Mouse (Mus musculus) Patski (cell line): Measurements from ENCODE around the gene Kctd17. TPM values are rescaled to one million over a fixed set of nuclear protein-coding genes. Genes with fewer than 3 reads are reported as not detected.

Experiments
- ATAC-seq: fragments of 100-300 bp; one replicate; pipeline ENCODE4 v1.8.0; 2021
- CTCF ChIA-PET: fragments of 350-600 bp; sonication (Branson Sonifier 250); formaldehyde crosslinking; loops from one replicate; lab custom pipeline; 2022; ENCODE audit warnings: inconsistent platforms; lab: Charles Lee
- POLR2A ChIA-PET: fragments of 350-600 bp; sonication (Branson Sonifier 250); formaldehyde crosslinking; loops from one replicate; lab custom pipeline; 2022; ENCODE audit warnings: antibody characterized with exemption, inconsistent platforms; lab: Charles Lee
- DNase-seq: peaks from one replicate; pipeline ENCODE4 v3.0.0-alpha.2; 2011; ENCODE audit warnings: low read depth, low spot score
- H3K27me3 ChIP-seq: fragments of 371-371 bp; one replicate; pipeline ENCODE4 v1.5.1; 2021
- CTCF ChIP-seq: fragments of 100-300 bp; IDR thresholded peaks from one replicate; pipeline ENCODE4 v1.5.1; 2021
- in situ Hi-C: fragments of 300-500 bp; cut with MboI; formaldehyde crosslinking; loops from 3 replicates; pipeline ENCODE4 v1.11.1; 2018; ENCODE audit warnings: low pct_unique_long_range_greater_than_20kb, mixed read lengths
- polyA plus RNA-seq: library from polyadenylated mRNA; unstranded; gene quantifications from one replicate; pipeline ENCODE4 v1.2.3, GENCODE M21; 2021

Kctd17 gene
- polyA plus RNA-seq, 1 experiment from 2014 or later = 157 TPM

GRCm38 (mm10) chr15:78401345-78401744, 27.0 kb upstream of the Kctd17 start:
- ChIA-PET POLR2A (no interaction called here), CTCF (interaction anchor here (1.4 kb wide), 1 partner anchor 16 kb away, joined by 3 read pairs; no protein-coding TSS in a partner anchor)
- no peak for TF ChIP-seq CTCF
- H3K27me3 ChIP-seq = no peaks in the 10 kb centered on the region
- ATAC-seq (no peak), DNase-seq (no peak)
- in situ Hi-C loops = no loop called here

DNA sequence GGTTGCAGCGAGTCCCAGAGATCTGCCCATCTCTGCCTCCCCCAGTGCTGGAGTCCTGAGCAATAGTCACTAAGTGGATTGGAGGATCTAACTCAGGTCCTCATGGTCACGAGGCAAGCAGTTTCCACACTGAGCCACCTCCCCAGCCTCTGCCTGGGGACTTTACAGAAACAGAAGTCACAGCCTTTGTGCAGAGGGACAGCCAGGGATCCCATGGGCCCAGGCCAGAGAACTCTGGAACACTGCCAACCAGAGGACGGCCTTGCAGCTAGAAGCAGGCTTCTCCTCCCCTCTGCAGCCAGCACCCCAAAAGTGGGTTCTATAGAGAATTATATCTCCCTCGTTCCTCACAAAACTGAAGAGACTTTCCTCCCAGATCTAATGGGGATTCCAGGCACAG, 26.4 kb upstream of the Kctd17 start:
- no peak for TF ChIP-seq CTCF
- DNase-seq = no peak
- ChIA-PET CTCF (interaction anchor here (1.0 kb wide), 1 partner anchor 33 kb away, joined by 3 read pairs; no protein-coding TSS in a partner anchor), POLR2A (interaction anchor here (0.6 kb wide), 1 partner anchor 16 kb away, joined by 4 read pairs; no protein-coding TSS in a partner anchor)
- in situ Hi-C loops = no loop called here
- no peak for ATAC-seq
- no peaks in the 10 kb centered on the region for H3K27me3 ChIP-seq

DNA sequence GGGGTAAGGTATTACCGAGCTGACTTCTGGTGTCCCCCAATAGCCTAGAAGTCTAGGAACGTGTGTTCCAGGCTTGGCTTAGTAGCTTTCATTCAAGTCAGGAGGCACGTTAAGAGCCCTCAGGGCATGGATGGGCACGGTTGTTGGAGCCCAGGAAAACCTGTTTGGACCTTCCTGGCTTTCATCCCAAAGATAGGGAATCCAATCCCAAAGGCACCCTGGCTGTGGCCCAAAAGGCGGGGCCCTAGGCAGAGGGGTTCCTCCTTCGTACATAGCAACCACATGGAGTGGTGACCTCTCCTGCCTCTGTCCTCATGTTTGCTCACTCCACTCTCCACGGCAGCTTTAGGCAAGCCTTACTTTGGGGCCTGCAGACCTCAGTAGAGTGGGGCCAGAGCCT, 25.9 kb upstream of the Kctd17 start:
- ATAC-seq = no peak
- no peak for DNase-seq

GRCm38 (mm10) chr15:78403301-78403741, 25.0 kb upstream of the Kctd17 start:
- no peaks in the 10 kb centered on the region for H3K27me3 ChIP-seq
- in situ Hi-C loops = no loop called here
- CTCF ChIA-PET = no interaction called here
- DNase-seq = no peak
- no peak for ATAC-seq
- POLR2A ChIA-PET = no interaction called here
- no peak for TF ChIP-seq CTCF

More for the DNA sequence above, 25.9 kb upstream of the Kctd17 start:
- no peak for TF ChIP-seq CTCF
- in situ Hi-C loops = no loop called here
- ChIA-PET CTCF (interaction anchor here (1.0 kb wide), 1 partner anchor 33 kb away, joined by 3 read pairs; no protein-coding TSS in a partner anchor), POLR2A (interaction anchor here (0.6 kb wide), 2 partner anchors 15 to 35 kb away, joined by 4 read pairs; no protein-coding TSS in a partner anchor)
- no peaks in the 10 kb centered on the region for H3K27me3 ChIP-seq

DNA sequence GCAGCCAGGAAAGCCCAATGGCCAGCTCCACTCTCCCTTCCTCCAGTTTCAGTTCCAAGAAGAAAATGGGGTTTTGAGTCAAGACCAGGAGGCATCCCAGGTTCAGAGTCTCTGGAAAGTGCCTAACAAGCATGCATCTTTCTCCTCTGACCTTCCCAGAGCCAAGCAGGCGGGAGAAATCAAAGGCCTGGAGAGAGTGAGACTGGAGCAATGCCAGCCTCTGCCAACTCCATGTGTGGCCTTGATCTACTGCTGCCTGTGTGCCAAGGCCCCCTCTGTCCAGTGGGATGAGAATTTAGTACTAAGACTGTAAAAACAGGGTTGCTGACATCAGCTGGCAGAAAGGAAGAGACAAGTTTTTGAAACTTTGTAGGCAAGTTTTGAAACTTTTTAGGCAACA, 24.5 kb upstream of the Kctd17 start:
- H3K27me3 ChIP-seq = no peaks in the 10 kb centered on the region
- ATAC-seq (no peak), DNase-seq (no peak)
- TF ChIP-seq CTCF = no peak
- CTCF ChIA-PET = no interaction called here
- POLR2A ChIA-PET = no interaction called here
- in situ Hi-C loops = no loop called here

DNA sequence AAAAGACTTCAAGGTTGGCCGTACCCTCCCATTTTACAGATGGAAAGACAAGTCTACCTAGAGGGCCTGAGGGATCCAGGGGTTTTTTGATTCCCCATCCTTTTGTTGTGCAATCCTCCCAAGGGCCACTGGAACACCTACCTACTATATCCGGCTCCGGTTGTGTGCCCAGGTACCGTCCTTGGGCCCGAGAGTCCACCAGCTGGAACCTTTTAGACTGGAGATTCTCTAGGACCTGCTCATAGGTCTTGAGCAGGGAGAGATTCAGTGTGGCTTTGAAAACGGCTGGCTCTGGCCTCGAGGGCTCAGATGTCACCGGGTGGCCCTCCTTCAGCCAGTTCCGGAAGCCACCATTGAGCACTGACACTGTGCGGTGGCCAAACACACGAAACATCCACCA, 23.3 kb upstream of the Kctd17 start:
- no peak for TF ChIP-seq CTCF
- no peak for ATAC-seq
- no peaks in the 10 kb centered on the region for H3K27me3 ChIP-seq
- no peak for DNase-seq
- POLR2A ChIA-PET = interaction anchor here (1.2 kb wide), 1 partner anchor 16 kb away, joined by 3 read pairs; no protein-coding TSS in a partner anchor
- CTCF ChIA-PET = interaction anchor here (1.5 kb wide), 1 partner anchor 36 kb away, joined by 4 read pairs; no protein-coding TSS in a partner anchor
- in situ Hi-C loops = no loop called here

DNA sequence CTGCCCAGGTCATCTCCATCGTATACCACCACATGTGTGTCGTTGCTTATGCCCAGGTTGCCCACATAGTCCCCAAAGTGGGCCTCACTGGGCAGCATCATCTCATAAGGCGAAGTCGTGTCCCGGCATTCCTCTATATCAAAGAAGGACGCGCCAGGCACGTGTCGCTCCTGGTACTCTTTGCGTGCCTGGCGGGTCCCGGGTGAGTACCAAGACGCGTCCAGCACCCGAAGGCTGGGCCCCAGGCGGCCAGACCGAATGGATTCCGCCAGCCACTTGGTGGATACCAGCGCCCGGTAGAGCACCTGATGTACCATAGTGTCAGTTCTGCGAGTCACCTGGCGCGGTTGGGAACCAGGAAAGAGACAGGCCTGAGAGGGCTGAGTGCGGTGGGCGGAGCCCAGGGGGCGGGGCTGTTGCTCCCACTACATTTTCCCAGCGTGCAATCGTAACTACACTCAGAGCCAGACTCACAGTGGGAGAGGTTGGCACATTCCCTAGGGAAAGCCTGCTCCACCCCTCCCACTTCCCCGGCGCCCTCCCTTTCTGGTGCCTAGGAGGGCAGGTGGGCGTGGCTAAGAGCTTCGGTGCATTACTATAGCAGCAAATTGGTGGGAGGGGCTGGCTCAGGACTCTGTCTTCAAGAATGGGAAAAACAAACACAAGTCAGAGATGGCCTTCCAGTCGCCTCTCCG, 22.7 kb upstream of the Kctd17 start, which contains the start of gene Tst:
TSS of gene Tst (minus strand) at position 391 of the 695 bp plus-strand sequence.
- no peak for TF ChIP-seq CTCF
- ChIA-PET CTCF (interaction anchor here (1.0 to 1.5 kb wide), 2 partner anchors 12 to 37 kb away, joined by 3 to 4 read pairs; no protein-coding TSS in a partner anchor), POLR2A (interaction anchor here (1.2 to 2.0 kb wide), 2 partner anchors 16 to 125 kb away, joined by 3 to 5 read pairs; no protein-coding TSS in a partner anchor)
- no peak for DNase-seq
- ATAC-seq = peak; percentile 40
- in situ Hi-C loops = no loop called here
- no peaks in the 10 kb centered on the region for H3K27me3 ChIP-seq

DNA sequence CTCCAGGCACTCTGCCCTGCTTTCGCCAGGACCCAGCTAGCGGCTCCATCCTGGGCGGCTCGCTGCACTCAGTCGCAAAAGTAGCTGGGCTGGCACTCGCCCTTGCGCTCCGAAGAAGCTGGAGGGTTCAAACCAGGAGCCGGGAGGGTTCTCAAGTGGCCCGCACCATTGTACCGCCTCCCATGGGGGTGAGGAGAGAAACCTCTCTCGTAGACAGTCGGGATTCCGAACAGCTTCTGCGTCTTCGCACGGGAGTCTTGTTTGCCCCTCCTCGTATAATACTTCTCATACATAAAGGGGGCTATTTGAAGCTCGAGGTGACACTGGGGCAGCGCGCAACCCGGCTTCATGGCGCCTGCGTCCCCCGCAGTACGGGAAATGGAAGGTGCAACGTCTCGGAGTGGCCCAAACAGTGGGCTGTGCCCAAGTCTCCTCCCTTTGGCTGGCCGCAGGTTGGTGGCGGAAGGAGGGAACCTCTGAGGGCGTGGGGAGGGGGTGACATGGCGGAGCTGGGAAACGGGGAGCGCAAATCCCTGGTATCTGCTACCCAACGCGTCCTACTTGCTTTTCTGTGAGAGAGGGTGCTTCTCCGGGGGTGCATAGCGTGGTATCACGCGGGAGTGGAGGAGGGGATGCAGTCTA, 21.9 kb upstream of the Kctd17 start, which contains the start of gene Mpst:
TSS of gene Mpst (plus strand) at position 124 of the 642 bp plus-strand sequence.
- no peaks in the 10 kb centered on the region for H3K27me3 ChIP-seq
- ChIA-PET CTCF (interaction anchor here (1.0 to 1.5 kb wide), 2 partner anchors 11 to 38 kb away, joined by 3 to 4 read pairs; no protein-coding TSS in a partner anchor), POLR2A (interaction anchor here (0.7 to 2.0 kb wide), 4 partner anchors 11 to 124 kb away, joined by 3 to 5 read pairs (median 4); no protein-coding TSS in a partner anchor)
- DNase-seq = peak; percentile 68
- peak; percentile 80 for ATAC-seq
- no peak for TF ChIP-seq CTCF
- in situ Hi-C loops = no loop called here

- CTCF ChIA-PET = no interaction called here
Observed at GRCm38 (mm10) chr15:78409570-78410052, 18.8 kb upstream of the Kctd17 start.

GRCm38 (mm10) chr15:78413083-78413718, 15.2 kb upstream of the Kctd17 start:
- POLR2A ChIA-PET = no interaction called here
- CTCF ChIA-PET = interaction anchor here (0.7 kb wide), 1 partner anchor 9 kb away, joined by 3 read pairs; no protein-coding TSS in a partner anchor
- no peaks in the 10 kb centered on the region for H3K27me3 ChIP-seq
- no peak for DNase-seq
- in situ Hi-C loops = no loop called here
- TF ChIP-seq CTCF = no peak
- ATAC-seq = no peak

More at GRCm38 (mm10) chr15:78409570-78410052, 18.8 kb upstream of the Kctd17 start:
- POLR2A ChIA-PET = no interaction called here
- no peaks in the 10 kb centered on the region for H3K27me3 ChIP-seq
- TF ChIP-seq CTCF = no peak
- no peak for DNase-seq
- no peak for ATAC-seq
- in situ Hi-C loops = no loop called here
